Mouse (Mus musculus): ENCODE data around the gene Pkn3. TPM values are rescaled to one million over a fixed set of nuclear protein-coding genes. Genes with fewer than 3 reads are reported as not detected.
A peak's percentile ranks its signal among the peaks of the same experiment; 100 is the strongest.

Pkn3 gene
- polyA plus RNA-seq, 1 experiment: 17.2 TPM

- no peak overlapping the region for H3K27ac ChIP-seq (ENCODE audit: insufficient read depth, low read length)
- H3K4me3 ChIP-seq (ENCODE audit: low read depth, low read length): no peak overlapping the region
- peaks cover 6% of the 10 kb centered on the region for H3K36me3 ChIP-seq (ENCODE audit: control insufficient read depth, insufficient read depth, low read length, poor library complexity, severe bottlenecking)
- no peak overlapping the region for H3K9ac ChIP-seq (ENCODE audit: low read depth, poor library complexity, severe bottlenecking)
- H3K4me1 ChIP-seq (ENCODE audit: control insufficient read depth, insufficient read depth, low read length): no peaks in the 10 kb centered on the region
- no peaks in the 10 kb centered on the region for H3K9me3 ChIP-seq (replicated peaks; ENCODE audit: control insufficient read depth, insufficient read depth, low read length, poor library complexity, severe bottlenecking)
- no peaks in the 10 kb centered on the region for H3K27me3 ChIP-seq (ENCODE audit: control insufficient read depth, insufficient read depth, low read length, poor library complexity, severe bottlenecking)
- TF ChIP-seq EP300 (IDR thresholded peaks at IDR 0.05; ENCODE audit: insufficient read depth, low read depth, low read length) (no peak), POLR2A (IDR thresholded peaks at IDR 0.05; ENCODE audit: insufficient read depth, low read length) (no peak), CTCF (IDR thresholded peaks at IDR 0.05; ENCODE audit: low read depth, low read length) (no peak)
These were observed 34.0 kb downstream of the Pkn3 start for GRCm38 (mm10) chr2:30111500-30111899.

GRCm38 (mm10) chr2:30112564-30112963, 35.1 kb downstream of the Pkn3 start:
- Histone ChIP-seq H3K36me3 (ENCODE audit: control insufficient read depth, insufficient read depth, low read length, poor library complexity, severe bottlenecking) (peaks cover 6% of the 10 kb centered on the region), H3K27me3 (ENCODE audit: control insufficient read depth, insufficient read depth, low read length, poor library complexity, severe bottlenecking) (no peaks in the 10 kb centered on the region), H3K4me1 (ENCODE audit: control insufficient read depth, insufficient read depth, low read length) (no peaks in the 10 kb centered on the region), H3K4me3 (ENCODE audit: low read depth, low read length) (no peak overlapping the region), H3K9ac (ENCODE audit: low read depth, poor library complexity, severe bottlenecking) (no peak overlapping the region), H3K27ac (ENCODE audit: insufficient read depth, low read length) (no peak overlapping the region), H3K9me3 (replicated peaks; ENCODE audit: control insufficient read depth, insufficient read depth, low read length, poor library complexity, severe bottlenecking) (no peaks in the 10 kb centered on the region)
- no peak for TF ChIP-seq POLR2A (IDR thresholded peaks at IDR 0.05; ENCODE audit: insufficient read depth, low read length)
- no peak for TF ChIP-seq CTCF (IDR thresholded peaks at IDR 0.05; ENCODE audit: low read depth, low read length)
- no peak for TF ChIP-seq EP300 (IDR thresholded peaks at IDR 0.05; ENCODE audit: insufficient read depth, low read depth, low read length)

GRCm38 (mm10) chr2:30119641-30120051, 42.2 kb downstream of the Pkn3 start:
- Histone ChIP-seq H3K36me3 (ENCODE audit: control insufficient read depth, insufficient read depth, low read length, poor library complexity, severe bottlenecking) (no peaks in the 10 kb centered on the region), H3K9ac (ENCODE audit: low read depth, poor library complexity, severe bottlenecking) (no peak overlapping the region), H3K27ac (ENCODE audit: insufficient read depth, low read length) (peak overlapping the region; percentile 51; the same call in 1 of the 2 replicates), H3K4me1 (ENCODE audit: control insufficient read depth, insufficient read depth, low read length) (peaks cover 6% of the 10 kb centered on the region), H3K27me3 (ENCODE audit: control insufficient read depth, insufficient read depth, low read length, poor library complexity, severe bottlenecking) (no peaks in the 10 kb centered on the region), H3K4me3 (ENCODE audit: low read depth, low read length) (no peak overlapping the region), H3K9me3 (replicated peaks; ENCODE audit: control insufficient read depth, insufficient read depth, low read length, poor library complexity, severe bottlenecking) (no peaks in the 10 kb centered on the region)
- TF ChIP-seq EP300 (IDR thresholded peaks at IDR 0.05; ENCODE audit: insufficient read depth, low read depth, low read length) (0 out of 2 replicates have a peak, but pooled peaks have one; percentile 40), POLR2A (IDR thresholded peaks at IDR 0.05; ENCODE audit: insufficient read depth, low read length) (no peak)

GRCm38 (mm10) chr2:30120269-30120668, 42.8 kb downstream of the Pkn3 start:
- Histone ChIP-seq H3K27ac (ENCODE audit: insufficient read depth, low read length) (peak overlapping the region; percentile 29; the same call in 1 of the 2 replicates), H3K4me1 (ENCODE audit: control insufficient read depth, insufficient read depth, low read length) (peaks cover 6% of the 10 kb centered on the region), H3K27me3 (ENCODE audit: control insufficient read depth, insufficient read depth, low read length, poor library complexity, severe bottlenecking) (no peaks in the 10 kb centered on the region), H3K36me3 (ENCODE audit: control insufficient read depth, insufficient read depth, low read length, poor library complexity, severe bottlenecking) (no peaks in the 10 kb centered on the region), H3K9ac (ENCODE audit: low read depth, poor library complexity, severe bottlenecking) (no peak overlapping the region), H3K4me3 (ENCODE audit: low read depth, low read length) (no peak overlapping the region), H3K9me3 (replicated peaks; ENCODE audit: control insufficient read depth, insufficient read depth, low read length, poor library complexity, severe bottlenecking) (no peaks in the 10 kb centered on the region)
- TF ChIP-seq CTCF (IDR thresholded peaks at IDR 0.05; ENCODE audit: low read depth, low read length): no peak

GRCm38 (mm10) chr2:30122766-30123165, 45.3 kb downstream of the Pkn3 start:
- H3K36me3 ChIP-seq (ENCODE audit: control insufficient read depth, insufficient read depth, low read length, poor library complexity, severe bottlenecking): no peaks in the 10 kb centered on the region
- H3K4me1 ChIP-seq (ENCODE audit: control insufficient read depth, insufficient read depth, low read length): peaks cover 6% of the 10 kb centered on the region
- no peaks in the 10 kb centered on the region for H3K27me3 ChIP-seq (ENCODE audit: control insufficient read depth, insufficient read depth, low read length, poor library complexity, severe bottlenecking)
- H3K4me3 ChIP-seq (ENCODE audit: low read depth, low read length): no peak overlapping the region
- TF ChIP-seq POLR2A (IDR thresholded peaks at IDR 0.05; ENCODE audit: insufficient read depth, low read length) (no peak), CTCF (IDR thresholded peaks at IDR 0.05; ENCODE audit: low read depth, low read length) (no peak), EP300 (IDR thresholded peaks at IDR 0.05; ENCODE audit: insufficient read depth, low read depth, low read length) (no peak)
- H3K27ac ChIP-seq (ENCODE audit: insufficient read depth, low read length): no peak overlapping the region
- H3K9ac ChIP-seq (ENCODE audit: low read depth, poor library complexity, severe bottlenecking): no peak overlapping the region
- no peaks in the 10 kb centered on the region for H3K9me3 ChIP-seq (replicated peaks; ENCODE audit: control insufficient read depth, insufficient read depth, low read length, poor library complexity, severe bottlenecking)

- Histone ChIP-seq H3K36me3 (ENCODE audit: control insufficient read depth, insufficient read depth, low read length, poor library complexity, severe bottlenecking) (no peaks in the 10 kb centered on the region), H3K4me1 (ENCODE audit: control insufficient read depth, insufficient read depth, low read length) (peaks cover 4% of the 10 kb centered on the region), H3K9ac (ENCODE audit: low read depth, poor library complexity, severe bottlenecking) (peak overlapping the region; percentile 72), H3K27me3 (ENCODE audit: control insufficient read depth, insufficient read depth, low read length, poor library complexity, severe bottlenecking) (no peaks in the 10 kb centered on the region), H3K4me3 (ENCODE audit: low read depth, low read length) (peak overlapping the region; percentile 94), H3K27ac (ENCODE audit: insufficient read depth, low read length) (peak overlapping the region; percentile 84), H3K9me3 (replicated peaks; ENCODE audit: control insufficient read depth, insufficient read depth, low read length, poor library complexity, severe bottlenecking) (no peaks in the 10 kb centered on the region)
- TF ChIP-seq POLR2A (IDR thresholded peaks at IDR 0.05; ENCODE audit: insufficient read depth, low read length): no peak
- no peak for TF ChIP-seq CTCF (IDR thresholded peaks at IDR 0.05; ENCODE audit: low read depth, low read length)
- TF ChIP-seq EP300 (IDR thresholded peaks at IDR 0.05; ENCODE audit: insufficient read depth, low read depth, low read length): no peak
These were observed 46.4 kb downstream of the Pkn3 start for GRCm38 (mm10) chr2:30123729-30124471.
